Mouse (Mus musculus) heart, adult 18-20 months (tissue): ENCODE measurements around the gene Klhl10. TPM values are rescaled to one million over a fixed set of nuclear protein-coding genes. Genes with fewer than 3 reads are reported as not detected.

Experiments
- DNase-seq, 2 experiments: peaks; one replicate each; pipeline ENCODE4 v3.0.0; 2021 to 2022; ENCODE audit warnings: mixed read lengths in 1 of 2
- long read RNA-seq, 2 experiments: library from polyadenylated mRNA; stranded (forward); transcript quantifications; one replicate each; pipeline ENCODE4 v2.0.0; 2021
- total RNA-seq, 2 experiments: library from RNA; stranded (reverse); gene quantifications; 2 replicates each; pipeline ENCODE4 v1.2.3; 2021

The Klhl10 gene
- under 1 TPM; 0.60 to 0.95 TPM for total RNA-seq
- long read RNA-seq, experiment 1, partial matches to known transcripts: 0 of 1 reads
- long read RNA-seq, experiment 1, other reads (novel, unspliced or antisense): 1 of 1 reads
- long read RNA-seq, experiment 2, partial matches to known transcripts: 0 of 1 reads
- long read RNA-seq, experiment 2, other reads (novel, unspliced or antisense): 1 of 1 reads

DNA sequence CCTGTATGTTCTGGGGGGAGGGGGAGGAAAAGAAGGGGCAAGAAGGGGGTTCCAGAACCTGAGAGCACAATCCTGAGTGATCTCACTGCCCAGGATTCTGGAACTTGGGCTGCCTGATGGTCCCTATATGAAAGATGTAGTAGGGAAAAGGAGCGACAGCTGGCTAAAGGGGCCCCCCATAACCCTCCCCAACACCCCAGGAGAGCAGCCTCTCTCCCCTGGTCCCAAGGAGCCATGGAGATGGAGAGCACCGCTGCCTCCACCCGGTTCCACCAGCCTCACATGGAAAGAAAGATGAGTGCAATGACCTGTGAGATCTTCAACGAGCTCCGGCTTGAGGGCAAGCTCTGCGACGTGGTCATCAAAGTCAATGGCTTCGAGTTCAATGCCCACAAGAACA lies at the start of gene Klhl10, which contains the start of gene Nt5c3b:
Gene Klhl10 (plus strand): TSS at position 121 of the 400 bp plus-strand sequence.
Gene Nt5c3b (minus strand): TSS at position 12 of the 400 bp plus-strand sequence.
- DNase-seq: no peak

DNA sequence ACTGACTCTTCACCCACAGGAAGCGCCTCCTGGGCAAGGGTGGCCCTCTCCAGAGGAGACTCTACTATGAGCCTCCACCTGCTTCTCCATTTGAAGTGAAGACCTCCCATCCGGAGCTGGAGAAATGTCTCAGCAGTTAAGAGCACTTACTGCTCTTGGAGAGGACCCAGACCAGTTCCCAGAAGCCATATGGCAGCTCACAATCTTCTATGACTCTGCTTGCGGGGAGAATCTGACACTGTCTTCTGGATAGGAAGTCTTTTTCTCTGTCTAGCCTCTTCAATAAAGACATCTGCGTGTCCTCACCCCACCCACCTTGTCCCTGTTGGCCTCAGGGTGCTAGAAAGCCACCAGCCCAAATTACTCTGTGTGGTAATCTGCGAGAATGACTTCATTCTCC lies 48.8 kb upstream of the Klhl10 start:
- DNase-seq: peak; percentile 37 to 50

DNA sequence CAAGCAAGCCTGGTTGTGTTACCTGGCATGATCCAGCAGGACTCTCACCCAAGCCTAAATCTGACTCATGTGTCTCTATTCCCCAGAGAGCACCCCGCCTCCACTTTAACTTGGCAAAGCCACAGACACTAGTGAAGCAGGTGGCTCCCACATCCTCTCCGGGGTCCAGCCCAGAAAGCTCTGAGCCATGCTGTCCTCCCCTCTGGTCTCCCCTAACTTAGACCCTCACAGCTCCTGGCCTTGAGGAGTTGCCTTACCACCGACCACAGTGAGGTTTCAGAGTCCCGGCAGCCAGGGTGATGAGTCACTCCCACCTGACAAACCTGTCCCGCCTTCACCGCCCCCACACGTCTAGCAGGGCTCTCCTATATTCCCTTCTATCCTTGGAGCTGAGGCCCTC lies 48.0 kb upstream of the Klhl10 start:
- peak; percentile 62 to 70 for DNase-seq

DNA sequence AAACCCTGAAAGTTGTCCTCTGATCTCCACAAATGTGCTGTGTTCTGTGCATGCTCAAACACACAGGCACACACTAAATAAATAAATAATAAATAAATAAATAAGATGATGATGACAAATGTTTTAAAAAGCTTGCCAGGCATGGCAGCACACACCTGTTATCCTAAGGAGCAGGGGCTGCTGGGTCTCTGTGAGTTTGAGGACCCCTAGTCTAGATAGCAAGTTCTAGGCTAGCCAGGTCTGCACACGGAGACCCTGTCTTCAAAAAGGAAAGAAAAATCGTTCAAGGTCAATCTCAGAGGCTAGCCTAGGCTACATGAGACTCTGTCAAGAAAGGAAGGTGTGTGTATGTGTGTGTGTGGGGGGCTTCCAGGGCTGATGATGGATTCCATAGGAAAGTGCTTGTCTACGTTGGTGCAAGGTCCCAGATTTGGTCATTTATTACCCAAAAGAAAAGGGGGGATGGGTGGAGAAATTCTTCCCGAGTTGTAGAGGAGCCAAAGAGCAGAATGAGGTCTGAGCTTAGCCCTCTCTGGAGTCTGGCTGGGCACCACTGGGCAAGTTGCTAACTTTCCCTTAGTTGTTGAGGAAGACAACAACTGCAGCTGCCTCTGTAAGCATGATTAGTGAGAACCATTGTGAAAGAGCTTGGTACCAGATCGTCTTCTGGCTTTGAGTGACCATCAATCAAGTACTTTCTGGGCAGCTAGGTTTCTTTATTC lies 47.2 kb upstream of the Klhl10 start:
- DNase-seq: no peak

DNA sequence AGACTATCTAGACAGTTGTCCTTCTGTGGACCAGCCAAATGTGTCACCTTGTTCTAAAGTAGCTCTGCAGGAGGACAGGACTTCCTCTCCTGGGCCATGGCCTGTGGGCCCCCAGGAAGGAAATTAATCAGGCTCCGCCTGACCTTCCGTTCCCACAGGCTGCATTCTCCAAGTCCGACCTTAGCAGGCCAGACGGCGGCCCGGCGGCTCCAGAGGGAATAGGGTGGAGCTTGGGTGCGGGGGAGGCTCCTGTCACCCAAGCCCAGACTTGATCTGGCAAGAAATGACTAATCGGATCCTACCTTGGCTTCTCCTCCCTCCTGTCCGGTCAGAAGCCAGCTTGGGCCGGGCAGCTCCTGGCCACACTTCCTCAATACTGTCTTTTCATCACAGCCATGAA lies 46.5 kb upstream of the Klhl10 start:
- DNase-seq: peak; percentile 85 to 94

DNA sequence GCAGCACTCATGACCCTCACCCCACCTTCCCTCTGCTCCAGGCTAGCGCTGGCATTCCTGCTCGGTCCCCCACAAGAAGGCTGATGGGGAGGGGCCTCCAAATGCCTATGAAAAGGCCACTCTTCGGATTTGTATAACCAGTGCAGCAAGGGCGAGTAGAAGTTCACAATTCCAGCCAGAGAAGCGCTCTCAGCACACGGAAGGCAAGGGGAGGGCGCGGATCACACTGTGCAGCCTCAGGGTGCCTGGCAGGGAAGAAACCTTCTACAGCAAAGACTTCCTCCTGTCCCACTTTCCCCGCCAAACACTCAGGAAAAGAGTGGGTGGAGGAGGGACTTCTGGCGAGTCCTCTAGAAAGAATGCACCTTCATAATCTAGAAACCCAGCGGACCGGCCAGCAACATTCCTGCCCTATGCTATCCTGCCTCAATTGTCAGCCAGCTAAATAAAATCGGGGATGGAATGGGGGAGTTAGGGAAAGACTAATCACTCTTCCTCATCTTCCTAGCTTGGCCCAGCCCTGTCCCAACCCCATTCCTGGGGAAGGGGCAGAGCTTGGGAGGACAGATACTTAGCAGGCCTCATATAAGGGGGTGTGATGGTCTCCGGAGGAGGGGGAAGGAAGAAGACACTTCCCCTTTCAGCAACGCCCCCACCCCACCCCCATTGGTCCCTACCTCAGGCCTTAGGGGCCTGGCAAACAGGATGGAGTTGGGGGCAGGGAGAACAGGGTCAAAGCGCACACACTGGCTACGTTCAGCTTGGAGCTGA lies 45.7 kb upstream of the Klhl10 start:
- peak; percentile 71 to 78 for DNase-seq

DNA sequence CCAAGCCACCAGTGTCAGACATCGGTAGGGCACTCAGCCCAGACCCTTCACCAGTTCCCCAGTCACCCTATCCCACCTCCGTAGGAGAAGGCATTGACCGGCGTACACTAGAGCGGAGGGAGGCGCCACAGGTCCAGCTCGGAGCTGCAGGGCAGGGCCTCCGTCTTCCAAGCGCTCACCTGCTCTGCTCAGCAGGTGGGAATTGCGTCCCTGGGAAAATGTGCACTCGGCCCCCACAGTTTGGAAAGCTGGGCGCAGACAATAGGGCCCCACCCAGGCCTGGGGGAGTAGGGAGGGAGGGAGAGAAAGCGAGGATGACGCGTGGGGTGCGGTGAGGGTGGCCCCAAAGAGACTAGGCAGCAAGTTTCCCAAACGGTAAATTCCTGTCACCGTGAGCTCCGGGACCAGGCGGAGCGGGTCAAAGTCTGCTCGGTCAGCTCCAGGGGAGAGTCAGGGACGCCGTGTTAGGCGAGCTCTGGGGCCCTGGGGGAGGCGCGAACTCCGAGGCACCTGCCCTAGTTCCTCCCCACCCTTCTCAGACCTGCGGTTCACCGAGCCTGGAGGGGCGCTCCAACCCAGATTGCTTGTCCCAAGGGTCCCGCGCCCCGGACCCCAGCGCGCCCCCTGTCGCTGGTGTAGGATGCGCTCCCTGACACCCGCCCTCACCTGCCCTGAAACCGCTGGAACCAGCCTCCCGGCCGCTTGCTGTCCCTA lies 44.7 kb upstream of the Klhl10 start:
- peak; percentile 70 to 75 for DNase-seq

DNA sequence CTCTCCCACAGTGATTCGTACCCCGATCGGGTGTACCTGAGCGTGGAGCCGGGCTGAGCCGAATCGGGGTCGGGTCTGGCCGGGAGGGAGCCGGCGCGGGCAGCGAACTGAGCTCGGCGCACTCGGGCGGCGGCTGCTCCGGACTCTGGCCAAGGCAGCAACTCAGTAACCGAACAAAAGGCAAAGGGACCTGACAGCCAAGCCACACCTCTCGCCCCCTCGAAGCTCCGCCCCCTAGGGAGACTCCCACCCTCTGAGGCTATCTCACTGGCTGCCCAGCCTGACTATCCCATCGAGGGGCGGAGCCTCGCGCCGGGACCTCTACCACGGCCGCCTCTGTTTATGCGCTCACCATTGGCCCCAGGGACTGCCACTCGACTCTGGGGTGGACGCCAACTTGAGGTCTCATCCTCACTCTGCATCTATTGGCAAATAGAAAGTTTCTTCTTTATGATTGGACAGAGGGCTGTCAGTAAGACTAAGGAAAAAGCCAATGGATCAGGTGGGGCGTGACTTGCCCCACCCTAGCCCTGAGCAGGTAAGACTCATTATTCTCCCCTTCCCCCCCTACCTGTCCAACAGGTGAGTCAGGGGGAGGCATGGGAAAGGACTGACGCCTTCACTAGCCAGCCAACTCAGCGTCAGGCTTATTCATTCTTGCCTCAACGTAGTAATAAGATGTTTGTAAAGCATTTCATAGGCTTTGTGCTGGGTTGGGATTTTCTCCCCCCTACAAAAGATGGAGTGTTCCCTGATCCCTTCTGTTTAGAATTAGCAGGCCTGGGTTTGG lies 43.9 kb upstream of the Klhl10 start, which contains the start of gene Jup:
Gene Jup (minus strand): TSS at position 164 of the 790 bp plus-strand sequence.
- peak; percentile 100 for DNase-seq

DNA sequence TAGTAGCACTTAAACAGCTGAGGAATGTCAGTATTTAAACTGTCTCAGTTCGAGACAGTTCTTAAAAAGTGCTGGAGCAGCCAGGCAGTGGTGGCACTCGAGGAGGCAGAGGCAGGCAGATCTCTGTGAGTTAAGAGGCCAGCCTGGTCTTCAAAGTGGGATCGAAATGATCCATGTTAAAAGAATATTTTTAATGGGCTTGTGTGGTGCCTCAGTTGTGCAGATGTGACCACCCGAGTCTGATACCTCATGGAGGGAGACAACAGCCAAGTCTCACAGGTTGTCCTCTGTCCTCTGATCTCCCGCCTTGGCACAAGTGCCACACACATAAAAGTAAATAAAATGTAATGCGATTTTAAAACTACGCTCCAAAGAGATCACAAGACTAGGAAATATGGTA lies 43.2 kb upstream of the Klhl10 start:
- DNase-seq: peak in 1 of 2 experiments; percentile 23

DNA sequence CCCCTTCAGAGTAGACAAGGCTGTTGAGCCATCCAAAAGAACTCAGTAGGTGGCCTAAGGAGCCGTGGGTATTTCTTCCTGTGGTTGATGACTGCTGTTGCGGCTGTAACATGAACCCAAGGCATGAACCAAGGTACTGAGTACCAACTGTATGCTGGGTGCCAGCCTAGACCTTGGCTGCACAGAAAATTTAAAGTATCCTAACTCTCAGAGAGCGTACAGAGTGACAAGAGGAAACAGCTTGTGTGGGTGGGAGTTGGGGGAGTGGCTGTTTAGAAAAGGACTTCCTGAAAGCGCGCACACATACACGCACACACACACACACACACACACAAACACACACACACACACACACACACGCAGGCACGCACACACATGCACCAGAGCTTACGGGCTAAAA lies 42.4 kb upstream of the Klhl10 start:
- peak; percentile 50 to 60 for DNase-seq

DNA sequence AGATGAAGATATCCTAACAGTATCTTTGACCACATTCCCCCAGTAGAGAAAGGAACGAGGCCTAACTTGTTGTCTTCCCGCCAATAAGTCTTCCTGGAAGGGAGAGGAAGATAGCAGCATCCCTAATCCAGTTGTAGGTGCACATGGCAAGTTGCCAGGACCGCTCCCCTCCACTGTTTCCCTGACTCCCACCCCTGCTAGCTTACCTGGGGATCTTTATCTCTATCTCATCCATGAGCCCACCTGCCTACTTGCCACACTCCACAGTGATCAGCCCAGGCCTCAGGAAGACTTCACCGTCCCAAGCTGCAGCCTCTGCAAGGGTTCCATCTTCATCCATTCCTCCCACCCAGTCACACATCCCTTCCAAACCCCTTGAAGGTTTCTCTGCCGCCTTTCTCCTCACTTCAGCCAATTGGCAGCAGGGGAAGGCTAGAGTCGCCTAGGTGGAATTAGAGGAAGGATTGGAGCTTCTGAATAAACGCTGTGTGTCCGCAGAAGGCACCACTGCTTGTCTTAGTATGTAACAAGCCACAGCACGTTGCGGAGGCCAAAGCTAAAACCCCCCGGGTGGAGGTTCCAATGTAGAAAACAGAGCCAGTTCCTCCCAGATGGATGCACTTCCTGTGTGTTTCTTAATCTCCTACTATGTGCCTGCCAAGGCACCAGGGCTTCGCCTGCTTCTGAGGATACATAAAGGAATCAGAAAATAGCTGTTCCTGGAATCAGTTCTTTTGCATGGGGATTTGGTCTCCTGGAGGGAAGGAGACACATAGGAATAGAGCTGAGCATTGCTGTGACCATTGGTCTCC lies 41.8 kb upstream of the Klhl10 start:
- DNase-seq: peak; percentile 56 to 64

DNA sequence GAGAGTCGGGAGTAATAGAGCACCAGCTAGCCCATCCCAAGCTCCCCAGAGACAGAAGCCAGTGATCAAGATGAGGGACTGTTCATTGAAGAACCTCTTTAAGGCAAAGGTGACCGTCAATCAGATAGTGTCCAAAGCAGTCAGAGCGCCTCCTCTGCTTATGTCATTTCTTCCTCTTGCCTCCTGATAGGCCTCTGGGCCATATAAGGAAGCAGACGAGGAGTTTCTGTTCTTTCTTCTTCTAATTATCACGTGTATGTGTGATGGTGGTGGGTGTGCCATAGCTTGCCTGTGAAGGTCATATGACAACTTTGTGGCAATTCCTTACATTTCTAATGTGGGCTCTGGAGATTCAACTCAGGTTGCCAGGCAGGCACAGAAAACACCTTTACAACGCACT lies 40.9 kb upstream of the Klhl10 start:
- peak in 1 of 2 experiments; percentile 29 for DNase-seq

DNA sequence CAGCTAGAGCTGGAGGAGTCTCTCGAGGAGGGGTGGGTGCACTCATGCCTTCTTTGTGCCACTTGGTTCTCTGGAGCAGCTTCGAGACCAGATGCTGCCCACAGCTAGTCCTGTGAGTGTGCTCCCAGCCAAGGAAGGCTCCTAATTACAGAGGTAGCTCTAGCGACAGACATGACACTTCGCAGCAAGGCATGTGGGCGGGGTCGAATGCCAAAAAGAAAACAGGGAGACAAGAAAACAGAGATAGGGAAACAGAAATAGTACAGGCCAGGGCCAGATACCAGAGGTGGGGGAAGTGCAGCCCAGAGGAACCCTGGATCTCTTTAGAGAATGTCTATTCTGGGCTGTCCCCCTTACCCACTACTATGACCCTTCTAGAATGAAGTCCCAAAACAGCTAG lies 39.5 kb upstream of the Klhl10 start:
- peak; percentile 82 to 85 for DNase-seq

DNA sequence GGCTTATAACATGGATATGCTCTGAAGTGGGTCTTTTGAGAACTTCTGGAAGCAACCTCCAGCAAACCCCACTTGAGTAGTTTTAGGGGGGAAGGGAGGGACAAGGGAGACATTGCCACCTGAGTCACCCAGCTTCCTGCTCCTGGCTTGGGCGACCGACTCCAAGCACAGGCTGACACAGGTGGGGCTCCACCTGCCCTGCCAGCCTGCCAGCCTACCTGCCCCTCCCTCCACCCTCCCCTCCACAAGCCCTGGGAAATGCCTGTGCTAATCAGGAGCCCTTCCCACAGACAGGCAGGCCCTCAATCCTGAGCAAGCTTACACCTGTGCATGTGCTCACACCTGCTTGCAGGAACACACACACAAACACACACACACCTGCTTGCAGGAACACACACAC lies 39.0 kb upstream of the Klhl10 start:
- no peak for DNase-seq

DNA sequence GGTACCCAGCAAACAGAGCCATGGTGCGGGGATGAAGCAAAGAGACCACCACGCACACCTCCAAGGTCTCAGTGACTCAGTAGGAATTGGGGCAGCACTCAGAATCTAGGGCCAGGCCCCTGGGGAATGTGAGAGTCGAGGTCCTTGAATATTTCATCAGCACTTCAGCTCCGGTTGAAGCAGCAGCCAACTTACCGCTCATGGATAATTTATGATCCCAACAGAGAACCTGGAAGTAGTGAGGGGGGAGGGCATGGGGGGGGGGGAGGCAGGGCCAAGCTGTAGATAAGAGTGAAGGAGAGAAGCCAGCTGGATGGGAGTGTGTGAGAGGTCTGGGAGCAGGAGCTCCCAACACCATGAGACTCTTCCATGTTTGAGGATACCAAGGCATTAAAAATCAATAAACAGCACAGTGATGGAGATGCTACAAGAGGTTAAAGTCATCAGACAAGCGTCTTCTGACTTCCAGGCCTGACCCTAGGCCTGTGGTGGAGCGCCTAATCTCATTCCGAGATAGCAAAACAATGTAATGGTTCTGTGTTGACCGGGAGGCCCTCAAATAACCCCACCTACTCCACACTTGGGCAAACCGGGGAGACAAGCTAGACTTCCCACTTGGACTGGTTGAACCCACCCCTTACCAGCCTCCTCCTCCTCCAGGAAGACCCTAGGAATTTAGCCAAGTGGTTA lies 38.1 kb upstream of the Klhl10 start:
- DNase-seq: peak; percentile 37 to 39

DNA sequence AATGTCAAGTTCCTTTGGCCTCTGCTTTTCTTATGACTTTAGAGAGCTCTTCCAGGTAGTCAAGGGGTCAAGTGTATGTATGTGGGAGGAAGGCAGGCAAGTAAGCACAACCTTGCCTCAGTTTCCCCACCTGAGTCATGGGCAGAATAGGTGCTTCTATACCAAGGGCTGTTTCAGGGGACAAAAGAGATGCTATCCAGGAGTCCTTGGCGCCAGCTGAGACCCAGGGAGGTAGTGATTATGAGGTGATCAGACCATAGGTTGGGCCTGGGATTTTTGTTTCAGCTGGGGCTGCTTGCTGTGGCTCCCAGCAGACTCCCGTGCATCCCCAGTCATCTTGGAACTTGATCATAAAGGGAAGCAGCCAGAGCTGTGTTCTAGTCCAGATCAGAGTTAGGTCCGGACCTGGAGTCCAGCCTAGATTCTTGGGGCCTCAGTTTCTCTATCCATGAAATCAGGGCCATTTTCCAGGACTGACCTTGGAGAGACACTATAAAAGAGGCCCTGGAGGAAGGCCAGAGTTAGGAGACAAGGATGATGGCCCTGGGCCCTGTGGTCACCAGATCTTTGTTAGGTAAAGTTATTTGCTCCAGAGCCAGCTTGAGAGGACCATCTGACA lies 37.2 kb upstream of the Klhl10 start:
- DNase-seq: no peak

DNA sequence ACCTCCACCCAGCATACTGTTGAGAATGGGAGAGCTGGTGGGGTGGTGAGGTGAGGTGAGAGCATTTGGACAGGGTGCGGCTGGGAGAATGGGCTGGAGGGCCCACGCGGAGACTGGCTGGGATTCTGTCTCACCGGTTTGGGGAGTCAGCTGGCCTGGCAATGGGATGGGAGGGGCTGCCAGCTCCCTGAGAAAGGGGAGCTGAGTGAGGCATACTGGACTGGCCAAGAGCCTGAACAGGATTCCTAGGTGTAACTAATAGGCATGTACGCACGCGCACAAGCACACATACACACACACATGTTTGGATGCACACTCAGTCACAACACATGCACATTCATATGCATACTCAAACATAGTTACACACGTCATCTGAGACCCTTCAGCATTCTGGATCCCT lies 35.4 kb upstream of the Klhl10 start:
- no peak for DNase-seq

DNA sequence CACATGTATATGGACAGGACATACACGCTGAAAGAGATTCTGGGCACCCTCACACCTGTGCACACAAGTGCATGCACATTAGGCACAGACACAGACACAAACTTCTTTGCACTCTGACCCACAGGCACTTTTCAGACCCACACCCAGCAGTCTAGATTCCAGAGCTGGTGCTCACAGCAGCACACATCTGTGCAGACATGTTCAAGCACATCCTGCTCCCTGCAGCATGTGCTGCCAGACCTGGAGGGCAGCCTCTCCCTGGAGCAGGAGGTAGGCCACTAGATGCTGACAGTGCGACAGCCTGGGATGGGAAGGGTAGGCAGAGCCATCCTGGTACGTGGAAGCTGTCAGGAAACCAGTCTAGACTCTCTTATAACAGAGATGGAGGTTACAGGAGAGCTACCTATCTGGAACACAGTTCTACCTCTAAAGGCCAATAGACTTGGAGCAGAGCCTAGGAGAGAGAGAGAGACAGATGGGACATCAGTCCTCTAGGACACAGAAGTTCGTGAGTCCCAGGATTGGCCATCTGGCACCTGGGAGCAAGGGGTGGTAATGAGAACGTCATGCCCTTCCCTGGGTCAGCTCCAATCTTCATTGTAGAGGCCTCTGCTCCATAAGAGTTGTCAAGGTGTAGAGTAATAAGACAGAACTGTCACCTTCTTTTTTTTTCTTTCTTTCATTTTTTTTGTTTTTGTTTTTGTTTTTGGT lies 34.6 kb upstream of the Klhl10 start:
- DNase-seq: no peak
